Mouse (Mus musculus): ENCODE data around the gene Fry. TPM values are rescaled to one million over a fixed set of nuclear protein-coding genes. Genes with fewer than 3 reads are reported as not detected.

The Fry gene
- 64.7 TPM for total RNA-seq (2023)

GRCm38 (mm10) chr5:150118455-150119241, at the start of gene Fry:
Gene Fry, plus strand, starts transcription at chr5:150118645.

GRCm38 (mm10) chr5:150518064-150518463, 399.6 kb downstream of the Fry start, which contains the start of gene Zar1l:
Gene Zar1l, minus strand, starts transcription at chr5:150518164.

GRCm38 (mm10) chr5:150521937-150522866, 403.8 kb downstream of the Fry start, which contains the start of gene Brca2:
Gene Brca2, plus strand, starts transcription at chr5:150522630.

Other genes with a start within 250 kb of the Fry start
- gene Rxfp2, start 100.0 kb upstream of the Fry start, total RNA-seq (2023), result not detected

All from CD4-positive naive resting alpha-beta T cell, adult 76 days (primary cell).